Mouse (Mus musculus) heart, postnatal 4 days (tissue): ENCODE measurements around the gene Steap2. TPM values are rescaled to one million over a fixed set of nuclear protein-coding genes. Genes with fewer than 3 reads are reported as not detected.
A peak's percentile ranks its signal among the peaks of the same experiment; 100 is the strongest.

Experiments used
- DNase-seq: peaks from one replicate; pipeline ENCODE4 v3.0.0; 2021
- total RNA-seq, 2 experiments: library from RNA; stranded (reverse); gene quantifications; 2 replicates each; pipeline ENCODE4 v1.2.3; 2021

Steap2 gene
- total RNA-seq, 2 experiments from 2014 or later: 1.7 to 1.9 TPM

DNA sequence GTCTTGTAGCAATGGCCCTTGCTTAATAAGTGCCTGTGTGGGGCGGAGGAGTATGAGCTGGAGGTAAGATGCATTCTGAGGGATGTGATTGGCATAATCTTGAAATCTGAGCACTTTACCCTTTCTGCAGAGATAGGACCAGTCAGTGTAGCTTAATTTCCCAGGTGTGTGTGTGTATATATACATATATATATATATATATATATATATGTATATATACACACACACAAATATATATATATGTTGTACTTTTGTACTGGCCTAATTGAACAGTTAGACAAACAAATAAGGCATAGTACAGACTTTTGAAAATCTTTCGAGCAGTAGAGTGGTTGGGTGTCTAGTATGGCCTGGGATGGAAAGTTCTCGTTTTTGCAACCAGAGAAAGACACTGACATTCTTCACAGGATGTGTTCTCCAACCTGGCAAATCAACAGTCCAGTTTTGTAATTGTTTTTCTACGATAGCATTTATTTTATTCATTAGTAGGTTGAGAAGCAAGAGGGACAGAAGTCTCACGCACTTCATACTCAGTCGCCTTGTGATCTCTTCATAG is 29.9 kb downstream of the Steap2 start:
- DNase-seq: no peak

DNA sequence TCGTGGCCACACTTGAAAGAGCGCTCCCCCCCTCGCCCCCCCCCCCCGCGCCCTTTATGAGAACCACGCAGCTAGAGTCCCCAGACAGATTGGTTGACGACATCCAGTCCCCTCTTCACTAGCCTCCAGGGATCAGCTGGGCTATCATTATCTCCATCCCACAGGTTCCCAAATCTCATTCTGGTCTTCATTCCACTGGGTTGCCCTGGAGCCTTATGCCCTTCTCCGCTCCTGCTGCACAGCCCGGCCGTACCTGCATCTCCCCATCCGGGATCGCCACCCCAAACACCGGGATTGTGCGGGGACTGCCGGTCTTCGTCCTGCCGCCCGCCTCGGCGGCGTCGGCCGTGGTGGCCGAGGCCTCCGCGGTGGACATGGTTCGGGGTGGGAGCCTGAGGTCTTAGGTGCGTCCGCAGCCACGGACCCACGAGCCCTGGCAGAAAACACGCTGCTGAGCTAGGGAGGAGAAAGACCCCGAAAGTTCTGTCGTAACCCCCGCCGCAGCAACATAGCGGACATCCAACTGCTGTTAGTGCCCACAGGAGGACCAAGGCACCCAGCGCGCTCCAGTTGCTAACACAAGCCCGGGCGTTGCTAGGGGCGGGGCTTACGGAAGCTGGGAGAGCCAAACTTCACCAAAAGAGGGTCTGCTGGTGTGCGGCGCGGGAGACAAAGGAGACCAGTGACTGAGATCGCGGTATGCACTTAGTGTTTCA is 30.6 kb downstream of the Steap2 start, which contains the start of gene Cfap69:
Gene Cfap69, minus strand, starts transcription at position 585 of the 716 bp plus-strand sequence.
- DNase-seq: peak; percentile 84

GRCm38 (mm10) chr5:5663057-5663456 is 31.3 kb downstream of the Steap2 start:
- no peak for DNase-seq

DNA sequence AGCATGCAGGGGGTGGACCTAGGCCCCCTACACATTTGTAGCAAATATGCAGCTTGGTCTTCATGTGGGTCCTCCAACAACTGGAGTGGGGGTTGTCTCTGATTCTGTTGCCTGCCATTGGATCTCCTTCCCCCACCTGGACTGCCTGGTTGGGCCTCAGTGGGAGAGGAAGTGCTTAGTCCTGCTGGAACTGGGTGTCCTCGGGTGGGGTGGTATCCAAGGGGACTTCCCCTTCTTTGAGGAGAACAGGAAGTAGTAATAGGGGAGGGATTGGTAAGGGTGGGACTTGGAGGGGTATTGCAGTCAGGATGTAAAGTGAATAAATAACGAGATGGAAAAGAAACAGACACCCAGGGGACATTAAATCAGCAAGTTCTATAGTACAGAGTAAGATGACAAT is 35.7 kb downstream of the Steap2 start:
- no peak for DNase-seq

DNA sequence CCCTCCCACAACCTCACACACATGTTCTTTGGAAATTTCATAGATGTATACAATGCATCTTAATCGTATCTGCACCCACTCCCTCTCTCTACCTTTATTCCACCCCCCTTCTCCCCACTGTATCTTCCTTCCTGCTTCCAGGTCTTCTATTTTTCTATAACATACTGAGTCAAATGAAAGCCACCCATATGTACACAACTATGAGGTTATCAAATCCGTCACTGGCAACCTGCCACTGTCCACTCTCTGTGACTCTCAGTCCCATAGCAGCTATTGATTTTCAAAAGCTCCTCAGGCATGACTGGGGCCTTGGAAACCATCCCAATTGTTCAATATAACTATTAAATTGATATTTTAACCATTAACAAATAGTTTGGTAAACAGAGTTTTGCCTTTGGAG is 36.4 kb downstream of the Steap2 start:
- no peak for DNase-seq

- DNase-seq: peak; percentile 28
Measured at GRCm38 (mm10) chr5:5648817-5649569, 45.4 kb downstream of the Steap2 start.

GRCm38 (mm10) chr5:5646173-5646572 is 48.2 kb downstream of the Steap2 start:
- no peak for DNase-seq

DNA sequence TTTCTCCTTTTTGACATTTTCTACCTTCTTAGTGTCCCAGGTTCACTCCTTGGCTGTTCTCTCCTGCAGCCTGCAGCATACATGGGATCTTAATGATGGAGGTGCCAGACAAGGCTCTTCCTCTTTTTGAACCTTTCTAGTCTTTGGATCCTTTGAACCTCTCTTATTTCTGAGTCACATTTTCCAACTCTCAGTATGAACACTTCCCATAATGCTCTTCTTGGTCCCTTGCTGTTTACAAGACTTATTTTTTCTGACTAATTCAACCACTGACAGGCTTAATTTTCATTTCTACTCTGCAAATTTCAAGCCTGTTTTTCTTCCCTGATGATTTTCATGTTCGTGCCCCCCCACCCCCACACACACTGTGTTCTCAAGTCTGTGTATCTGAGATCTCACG is 55.9 kb downstream of the Steap2 start:
- no peak for DNase-seq

DNA sequence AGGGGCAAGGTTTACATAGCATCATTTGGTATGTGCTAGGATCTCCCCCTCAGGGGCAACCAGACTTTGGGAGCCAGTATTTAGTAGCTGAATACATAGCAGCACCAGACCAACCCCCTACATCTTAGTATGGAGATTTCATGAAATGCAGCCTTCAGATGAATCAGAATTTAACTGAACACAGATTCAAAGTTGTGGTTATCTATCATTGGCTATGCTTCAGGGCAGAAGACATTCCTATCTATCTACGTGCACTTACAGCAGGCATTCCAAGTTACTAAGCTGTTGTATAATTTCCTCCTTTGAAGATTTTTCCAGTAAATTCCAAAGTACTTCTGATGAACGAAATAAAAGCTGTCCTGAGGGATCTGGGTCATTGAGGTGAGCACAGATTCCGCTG is 68.9 kb downstream of the Steap2 start:
- no peak for DNase-seq

DNA sequence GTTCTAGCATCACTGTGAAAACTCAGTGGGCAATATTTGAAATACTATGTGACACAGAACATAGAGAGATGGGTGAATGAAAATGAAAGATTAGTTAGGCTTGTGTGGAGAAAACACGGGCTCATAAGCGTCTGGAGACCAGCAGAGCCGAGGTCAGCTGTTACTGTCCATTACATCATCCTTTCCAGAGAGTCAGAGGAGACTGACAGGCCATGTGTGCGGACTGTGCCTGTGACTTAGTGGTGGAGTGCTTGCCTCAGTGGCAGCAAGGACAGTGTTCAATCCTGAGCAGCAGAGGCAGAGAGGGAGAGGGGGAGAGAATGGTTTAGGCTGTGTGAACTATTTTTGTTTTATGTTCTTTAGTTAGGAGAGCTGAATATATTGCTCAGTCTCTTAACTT is 76.0 kb downstream of the Steap2 start:
- no peak for DNase-seq

Other genes with a start within 250 kb of the Steap2 start
- not detected for gene 1700015F17Rik, start 215.4 kb downstream of the Steap2 start, total RNA-seq
- 10 to 100 TPM; 15.1 to 16.6 TPM for gene Cldn12, start 179.6 kb downstream of the Steap2 start, total RNA-seq
- gene Gtpbp10, start 135.0 kb downstream of the Steap2 start, total RNA-seq: 10 to 100 TPM; 15.1 to 16.0 TPM
- not detected for gene Gm8773, start 120.8 kb downstream of the Steap2 start, total RNA-seq
- 1 to 10 TPM; 3.3 to 3.9 TPM for gene Cfap69, start 30.3 kb downstream of the Steap2 start, total RNA-seq
- under 1 TPM; 0.31 to 0.43 TPM for gene Steap1, start 54.7 kb upstream of the Steap2 start, total RNA-seq